Comparison of ENCODE assay signal across 12 mouse cellular contexts in the genomic region with DNA sequence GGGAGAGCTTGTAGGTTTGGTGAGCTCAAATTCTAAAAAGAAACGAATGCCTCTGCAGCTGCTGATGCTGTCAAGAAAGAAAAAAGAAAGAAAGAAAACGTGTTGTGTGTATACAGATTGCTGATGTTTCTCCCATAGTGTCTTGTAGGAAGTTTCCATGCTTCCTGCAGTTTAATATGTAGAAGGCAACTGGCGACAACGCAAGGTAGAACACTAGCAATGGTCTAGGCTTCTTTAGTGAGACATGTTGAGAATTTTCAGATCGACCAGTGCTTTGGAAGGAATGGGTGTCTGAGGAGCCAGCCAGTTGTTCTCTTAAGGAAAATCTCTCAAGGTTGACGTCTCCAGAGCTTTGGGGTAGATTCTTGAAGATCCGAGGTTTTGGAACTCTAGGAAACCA. TPM values are rescaled to one million over a fixed set of nuclear protein-coding genes. Genes with fewer than 3 reads are reported as not detected.
DNase-seq lines count a peak whose midpoint lies in the region; ATAC-seq and TF ChIP-seq lines count a peak whose summit lies in the region.
"Had no signal": no experiment of that assay in that cellular context is flagged by ENCODE, and none has a peak within 500 bp of the region (broad histone marks: within the 10 kb centered on the region; RNA-seq: fewer than 3 reads in every experiment).

No protein-coding gene starts in this region.

- H3K4me2 ChIP-seq in heart, embryonic 12.5 days, result peak overlapping the region; percentile 86
- peak overlapping the region; percentile 57; the same call in 1 of the 2 replicates for H3K4me2 ChIP-seq in lung, embryonic 16.5 days (ENCODE audit: low read depth, low read length)
- peak overlapping the region; percentile 70 for H3K4me2 ChIP-seq in limb, embryonic 12.5 days
- 0 out of 2 replicates have a peak overlapping the region, but pooled peaks have one; percentile 48 for H3K4me2 ChIP-seq in stomach, embryonic 16.5 days (ENCODE audit: low read depth, low read length)

- intact Hi-C loops in heart, postnatal 14 days (cut with DNase I), result no loop called here

- no peak for TF ChIP-seq POLR2A in lung, adult 2 months (IDR thresholded peaks at IDR 0.05; ENCODE audit: borderline replicate concordance, extremely low read depth, low read depth, low read length)

- no peak for TF ChIP-seq CTCF in lung, adult 2 months (IDR thresholded peaks at IDR 0.05; ENCODE audit: insufficient read depth, low read length)

- H3K9me3 ChIP-seq in heart, embryonic 12.5 days (replicated peaks), result no peaks in the 10 kb centered on the region
- H3K9me3 ChIP-seq in lung, embryonic 16.5 days (ENCODE audit: control insufficient read depth, low read length), result no peaks in the 10 kb centered on the region
- no peaks in the 10 kb centered on the region for H3K9me3 ChIP-seq in limb, embryonic 12.5 days
- H3K9me3 ChIP-seq in stomach, embryonic 16.5 days (replicated peaks; ENCODE audit: control insufficient read depth, low read length), result no peaks in the 10 kb centered on the region

- 32% methylated on average over 7 of the region's 7 CpGs for WGBS in heart, embryonic 12.5 days
- 30% methylated on average over 7 of the region's 7 CpGs for WGBS in lung, embryonic 16.5 days
- 26% methylated on average over 7 of the region's 7 CpGs for WGBS in lung, adult 2 months
- 33% methylated on average over 7 of the region's 7 CpGs for WGBS in limb, embryonic 12.5 days
- WGBS in stomach, embryonic 16.5 days, result 32% methylated on average over 7 of the region's 7 CpGs

- no peak overlapping the region for H3K4me3 ChIP-seq in heart, embryonic 12.5 days
- no peak overlapping the region for H3K4me3 ChIP-seq in lung, embryonic 16.5 days (ENCODE audit: low read length)
- H3K4me3 ChIP-seq in lung, adult 2 months (replicated peaks; ENCODE audit: extremely low read depth, low read depth, low read length), result no peak overlapping the region
- peak overlapping the region; percentile 31; the same call in 1 of the 2 replicates for H3K4me3 ChIP-seq in limb, embryonic 12.5 days (replicated peaks)
- H3K4me3 ChIP-seq in stomach, embryonic 16.5 days (replicated peaks; ENCODE audit: low read length), result no peak overlapping the region

- no peak for ATAC-seq in heart, embryonic 12.5 days (ENCODE audit: insufficient number of reproducible peaks, low FRiP score)
- ATAC-seq in lung, embryonic 16.5 days (ENCODE audit: low read depth), result no peak
- no peak for ATAC-seq in limb, embryonic 12.5 days (ENCODE audit: insufficient number of reproducible peaks, insufficient read depth, low FRiP score, low TSS enrichment, low read depth)
- ATAC-seq in stomach, embryonic 16.5 days (ENCODE audit: insufficient read depth, low FRiP score), result no peak

- no peaks in the 10 kb centered on the region for H3K36me3 ChIP-seq in heart, embryonic 12.5 days
- H3K36me3 ChIP-seq in lung, embryonic 16.5 days (ENCODE audit: control insufficient read depth, insufficient read depth, low read length), result no peaks in the 10 kb centered on the region
- no peaks in the 10 kb centered on the region for H3K36me3 ChIP-seq in limb, embryonic 12.5 days
- H3K36me3 ChIP-seq in stomach, embryonic 16.5 days (ENCODE audit: control insufficient read depth, insufficient read depth, low read length), result no peaks in the 10 kb centered on the region

- H3K4me1 ChIP-seq in heart, embryonic 12.5 days (replicated peaks), result peaks cover 7% of the 10 kb centered on the region; the same call in 1 of the 2 replicates
- H3K4me1 ChIP-seq in lung, embryonic 16.5 days (replicated peaks; ENCODE audit: control insufficient read depth, insufficient read depth, low read length), result peaks cover 6% of the 10 kb centered on the region
- H3K4me1 ChIP-seq in lung, adult 2 months (ENCODE audit: control insufficient read depth, insufficient read depth, low read length), result no peaks in the 10 kb centered on the region
- peaks cover 7% of the 10 kb centered on the region for H3K4me1 ChIP-seq in limb, embryonic 12.5 days (replicated peaks)
- H3K4me1 ChIP-seq in stomach, embryonic 16.5 days (ENCODE audit: control insufficient read depth, insufficient read depth, low read length), result 0 out of 2 replicates have a peak, but pooled peaks cover 5% of the 10 kb centered on the region

- no peak overlapping the region for H3K9ac ChIP-seq in heart, embryonic 12.5 days
- no peak overlapping the region for H3K9ac ChIP-seq in lung, embryonic 16.5 days (ENCODE audit: low read length)
- H3K9ac ChIP-seq in limb, embryonic 12.5 days (replicated peaks), result no peak overlapping the region
- no peak overlapping the region for H3K9ac ChIP-seq in stomach, embryonic 16.5 days (ENCODE audit: low read length)

- no peaks in the 10 kb centered on the region; the same call in 1 of the 2 replicates for H3K27me3 ChIP-seq in heart, embryonic 12.5 days (replicated peaks)
- no peaks in the 10 kb centered on the region for H3K27me3 ChIP-seq in lung, embryonic 16.5 days (ENCODE audit: control insufficient read depth, insufficient read depth, low read depth, low read length)
- peaks cover 11% of the 10 kb centered on the region; the same call in 1 of the 2 replicates for H3K27me3 ChIP-seq in limb, embryonic 12.5 days
- no peaks in the 10 kb centered on the region for H3K27me3 ChIP-seq in stomach, embryonic 16.5 days (ENCODE audit: control insufficient read depth, insufficient read depth, low read length)

- no peak for DNase-seq in heart, postnatal 14 days
- DNase-seq in lung, adult 2 months, result no peak
- no peak for DNase-seq in right cerebral cortex, postnatal 25 days
- no peak for DNase-seq in B cell, adult 2 months

- no peak overlapping the region for H3K27ac ChIP-seq in heart, embryonic 12.5 days (ENCODE audit: poor library complexity, severe bottlenecking)
- H3K27ac ChIP-seq in lung, embryonic 16.5 days (ENCODE audit: low read length), result no peak overlapping the region
- H3K27ac ChIP-seq in limb, embryonic 12.5 days, result no peak overlapping the region
- H3K27ac ChIP-seq in stomach, embryonic 16.5 days (ENCODE audit: low read length), result no peak overlapping the region
- H3K27ac ChIP-seq: macrophage had no signal

RNA-seq across cellular contexts. Expression of a gene that starts 0.4 kb away (rescaled TPM):
- not detected in 2 replicates for polyA plus RNA-seq in heart, embryonic 12.5 days (2016; fragmentation: Nextera tagmentation; extraction: Ambion mirVana)
- not detected for total RNA-seq in heart, postnatal 14 days (2021)
- not detected in 2 replicates for polyA plus RNA-seq in lung, embryonic 16.5 days (2015; fragmentation: Nextera tagmentation; extraction: Ambion mirVana)
- polyA plus RNA-seq in lung, adult 2 months (2012; rRNA removed), result not detected in 2 replicates
- polyA plus RNA-seq in limb, embryonic 12.5 days (2016; fragmentation: Nextera tagmentation; extraction: Ambion mirVana), result not detected in 2 replicates
- not detected in 2 replicates for polyA plus RNA-seq in stomach, embryonic 16.5 days (2015; fragmentation: Nextera tagmentation; extraction: Ambion mirVana)
- polyA plus RNA-seq: C2C12; large intestine, adult 2 months; macrophage; urinary bladder, adult 2 months had no signal

RNA-seq across cellular contexts. Expression of a gene that starts 13.4 kb away (rescaled TPM):
- 90.4 and 90.5 TPM in 2 replicates for polyA plus RNA-seq in heart, embryonic 12.5 days (2016; fragmentation: Nextera tagmentation; extraction: Ambion mirVana)
- total RNA-seq in heart, postnatal 14 days (2021), result 10 to 100 TPM; 11.3 to 12.2 TPM
- 82.3 and 93.8 TPM in 2 replicates for polyA plus RNA-seq in lung, embryonic 16.5 days (2015; fragmentation: Nextera tagmentation; extraction: Ambion mirVana)
- 8.7 and 9.8 TPM in 2 replicates for polyA plus RNA-seq in lung, adult 2 months (2012; rRNA removed)
- polyA plus RNA-seq in limb, embryonic 12.5 days (2016; fragmentation: Nextera tagmentation; extraction: Ambion mirVana), result 133 and 135 TPM in 2 replicates
- polyA plus RNA-seq in stomach, embryonic 16.5 days (2015; fragmentation: Nextera tagmentation; extraction: Ambion mirVana), result 57.7 and 66.0 TPM in 2 replicates

RNA-seq across cellular contexts. Expression of a gene that starts 15.5 kb away (rescaled TPM):
- 0.04 TPM in 1 of 2 replicates, not detected in the other for polyA plus RNA-seq in heart, embryonic 12.5 days (2016; fragmentation: Nextera tagmentation; extraction: Ambion mirVana)
- total RNA-seq in heart, postnatal 14 days (2021), result not detected
- polyA plus RNA-seq in lung, embryonic 16.5 days (2015; fragmentation: Nextera tagmentation; extraction: Ambion mirVana), result 0.03 TPM in 1 of 2 replicates, not detected in the other
- 0.05 TPM in 1 of 2 replicates, not detected in the other for polyA plus RNA-seq in lung, adult 2 months (2012; rRNA removed)
- not detected in 2 replicates for polyA plus RNA-seq in limb, embryonic 12.5 days (2016; fragmentation: Nextera tagmentation; extraction: Ambion mirVana)
- not detected in 2 replicates for polyA plus RNA-seq in stomach, embryonic 16.5 days (2015; fragmentation: Nextera tagmentation; extraction: Ambion mirVana)
- polyA plus RNA-seq: C2C12; large intestine, adult 2 months; macrophage; urinary bladder, adult 2 months had no signal
